Mouse (Mus musculus): Measurements from ENCODE around the gene Cct5.
A peak's percentile ranks its signal among the peaks of the same experiment; 100 is the strongest.

Cct5 gene

DNA sequence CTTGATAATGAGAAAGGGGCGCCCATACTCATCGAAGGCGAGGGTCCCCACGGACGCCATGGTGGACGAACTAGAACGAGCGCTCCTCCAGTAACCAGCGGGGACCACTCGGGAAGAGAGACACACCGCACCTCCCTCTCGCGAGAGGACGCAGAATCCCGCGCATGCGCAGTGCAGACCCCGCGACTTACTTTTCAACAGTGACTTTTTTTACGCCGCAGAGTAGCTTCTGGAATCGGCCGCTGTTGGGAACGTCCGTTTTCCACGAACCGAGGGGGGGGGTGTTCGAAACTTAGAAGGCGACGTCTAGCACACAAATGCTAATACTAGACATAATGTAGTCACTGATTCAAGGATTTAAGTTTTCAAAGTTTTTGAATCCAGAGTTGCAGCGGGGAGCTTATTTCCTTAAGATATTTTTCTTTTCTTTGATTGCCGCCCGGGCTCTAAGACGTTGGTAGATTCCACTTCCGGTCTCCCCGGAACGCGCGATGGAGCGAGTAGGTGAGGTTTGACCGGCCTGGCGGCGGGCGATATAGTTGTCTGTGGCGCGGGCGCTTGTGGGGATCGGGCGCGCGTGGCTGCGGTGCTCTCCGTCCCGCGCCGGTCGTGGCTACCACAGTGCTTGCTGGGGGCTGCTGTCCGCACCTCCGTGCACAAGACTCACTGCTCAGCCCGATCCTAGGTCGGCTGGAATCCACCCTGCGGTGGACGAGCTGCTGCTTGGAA lies at the start of gene Cct5, which contains the start of gene Fam173b:
Gene Cct5, minus strand, starts transcription at position 159 of the 729 bp plus-strand sequence.
Gene Fam173b, plus strand, starts transcription at position 207 of the 729 bp plus-strand sequence.
- peak; percentile 94 for DNase-seq (ENCODE audit: low read depth)

DNA sequence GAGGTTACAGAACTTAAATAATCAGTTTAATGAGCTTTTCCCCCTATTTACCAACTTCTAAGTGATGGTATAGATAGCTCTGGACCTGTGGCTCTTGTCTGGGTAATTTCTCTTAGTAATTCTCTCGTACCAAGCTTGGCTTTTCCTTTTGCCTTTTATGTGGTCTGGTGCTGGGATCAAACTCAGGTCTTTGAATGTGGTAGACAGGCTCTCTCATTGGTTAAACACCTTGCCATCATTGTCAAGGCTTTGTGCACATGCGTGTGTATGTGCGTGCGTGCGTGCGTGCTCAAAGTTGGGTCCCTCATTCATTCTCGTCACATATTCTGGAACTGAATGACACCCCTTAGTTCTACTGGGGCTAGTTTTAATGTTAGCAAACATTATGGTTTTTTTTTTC lies 49.2 kb upstream of the Cct5 start:
- DNase-seq (ENCODE audit: low read depth), result no peak

DNA sequence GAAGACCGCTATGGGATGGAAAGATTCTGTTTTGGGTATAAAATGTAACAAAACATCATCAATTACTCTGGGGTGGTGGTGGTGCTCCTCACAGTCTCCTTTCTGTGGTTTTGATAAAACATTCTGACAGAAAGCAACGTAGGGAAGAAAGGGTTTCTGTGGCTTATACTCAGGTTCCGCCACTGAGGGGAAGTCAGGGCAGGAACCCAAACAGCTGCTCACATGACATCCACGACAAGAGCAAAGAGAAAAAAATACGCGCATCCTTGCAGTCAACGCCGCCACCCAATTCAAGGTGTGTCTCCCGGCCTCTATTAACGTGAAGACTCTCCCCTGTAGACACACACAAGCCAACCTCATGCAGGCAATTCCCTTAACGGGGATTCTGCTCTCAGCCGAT lies 48.1 kb upstream of the Cct5 start:
- DNase-seq (ENCODE audit: low read depth), result no peak

DNA sequence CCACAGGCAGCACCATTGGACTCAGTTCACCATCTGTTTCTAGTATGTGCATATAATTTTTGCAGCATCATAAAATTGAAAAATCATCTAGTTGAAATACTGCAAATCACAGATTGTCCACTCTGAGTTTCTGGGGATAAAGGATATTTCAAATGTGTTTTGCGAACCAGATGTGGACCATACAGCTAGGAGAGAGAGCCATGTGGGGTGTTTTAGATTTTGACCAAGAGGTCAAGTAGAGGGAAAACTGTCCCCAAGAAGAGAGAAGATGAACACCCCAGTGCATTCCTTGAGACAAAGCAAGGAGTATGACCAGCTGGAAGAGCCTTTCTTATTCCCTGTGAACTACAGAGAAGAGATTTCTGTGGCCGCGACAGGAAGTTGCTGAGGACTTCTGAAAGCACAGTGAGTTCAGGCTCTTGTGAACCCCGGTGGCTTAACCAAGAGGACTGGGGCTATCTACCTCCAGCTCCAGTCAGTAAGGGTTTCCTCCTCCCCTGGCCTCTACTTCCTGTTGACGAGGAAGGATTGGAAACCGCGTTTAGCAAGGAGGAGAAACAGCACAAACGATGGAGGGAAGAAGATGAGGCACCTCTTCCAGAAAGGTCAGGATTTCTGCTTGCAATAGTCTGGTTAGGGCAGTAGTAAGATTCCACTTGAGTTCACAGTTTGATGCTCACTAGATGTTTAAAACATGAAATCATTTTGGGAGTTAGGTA lies 46.4 kb upstream of the Cct5 start:
- no peak for DNase-seq (ENCODE audit: low read depth)

DNA sequence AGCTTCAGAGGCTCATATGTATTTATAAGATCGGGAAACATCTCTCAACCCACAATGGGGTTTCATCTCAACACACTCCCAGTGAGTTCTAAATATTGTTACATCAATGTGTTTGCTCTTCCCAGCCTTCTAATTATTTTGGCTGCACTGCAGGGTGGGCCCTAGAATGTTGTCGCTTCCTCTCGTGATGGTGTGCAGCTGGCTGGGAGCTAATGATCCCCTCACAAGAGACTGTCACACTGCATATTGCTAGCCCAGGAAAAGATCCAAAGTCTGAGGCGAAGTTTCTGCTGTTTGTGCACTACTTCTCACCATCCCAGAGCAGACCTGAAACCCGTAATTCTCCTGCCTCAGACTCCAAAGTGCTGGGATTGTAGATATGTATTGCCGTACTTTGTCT lies 45.6 kb upstream of the Cct5 start:
- no peak for DNase-seq (ENCODE audit: low read depth)

DNA sequence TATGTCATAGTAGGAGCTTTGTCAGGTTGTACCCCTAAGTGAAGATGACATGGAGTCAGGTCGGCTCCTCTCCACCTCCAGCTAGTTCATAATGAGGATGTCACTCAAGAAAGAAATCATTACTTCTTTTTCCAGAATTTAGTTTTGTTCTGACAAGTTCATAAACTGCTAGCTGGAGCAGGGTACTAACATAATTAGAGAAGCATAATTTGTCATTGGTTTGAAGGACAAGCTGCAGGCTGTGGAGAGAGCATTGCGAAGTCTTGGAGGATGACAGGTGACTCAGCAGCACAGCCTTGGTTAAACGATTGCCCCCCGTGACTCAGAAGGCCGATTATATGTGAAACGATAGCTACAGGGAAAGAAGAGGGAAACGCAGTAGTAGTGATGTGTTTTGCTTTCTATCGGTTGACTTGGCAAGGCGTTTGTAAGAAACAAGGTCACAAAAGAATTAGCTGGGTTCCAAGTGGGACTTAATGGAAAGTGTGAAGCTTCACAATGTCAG lies 34.5 kb upstream of the Cct5 start:
- no peak for DNase-seq (ENCODE audit: low read depth)

DNA sequence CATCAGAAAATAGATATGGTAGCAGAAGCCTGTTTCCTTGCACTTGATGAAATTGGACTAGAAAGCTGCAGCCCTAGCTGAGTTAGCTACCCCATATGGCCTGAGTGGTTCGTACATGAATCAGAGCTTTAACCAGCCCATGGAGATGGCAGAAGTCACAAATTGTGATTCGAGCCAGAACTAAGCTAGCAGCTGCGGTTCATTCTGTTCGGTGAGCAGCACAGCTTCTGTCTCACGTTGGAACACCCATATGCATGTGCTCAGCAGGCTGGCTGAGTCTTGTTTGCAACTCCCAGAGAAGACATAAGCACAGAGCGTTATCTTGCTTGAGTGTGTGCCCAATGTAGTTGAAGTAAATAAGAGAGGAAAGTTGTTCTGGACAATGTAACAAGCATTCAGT lies 33.0 kb upstream of the Cct5 start:
- DNase-seq (ENCODE audit: low read depth), result no peak

DNA sequence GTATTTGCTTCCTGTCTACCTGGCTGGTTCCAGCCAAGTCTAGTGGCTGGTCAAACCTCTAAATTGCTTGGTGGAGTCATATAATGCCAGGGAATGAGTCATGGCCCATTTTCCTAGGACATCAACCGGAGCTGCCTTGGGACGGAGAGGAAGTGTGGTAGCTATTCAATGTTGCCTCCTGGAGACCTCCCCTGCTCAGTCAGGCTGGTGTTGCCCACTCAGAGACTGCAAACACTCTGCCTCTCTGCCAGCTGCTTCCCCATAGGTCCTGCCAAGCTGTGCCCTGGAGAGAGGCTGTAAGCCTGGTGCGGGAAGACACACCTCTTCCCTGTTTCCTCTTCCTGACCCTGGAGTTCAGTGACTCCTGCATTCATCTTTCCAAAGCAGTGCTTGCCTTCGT lies 30.9 kb upstream of the Cct5 start:
- no peak for DNase-seq (ENCODE audit: low read depth)

DNA sequence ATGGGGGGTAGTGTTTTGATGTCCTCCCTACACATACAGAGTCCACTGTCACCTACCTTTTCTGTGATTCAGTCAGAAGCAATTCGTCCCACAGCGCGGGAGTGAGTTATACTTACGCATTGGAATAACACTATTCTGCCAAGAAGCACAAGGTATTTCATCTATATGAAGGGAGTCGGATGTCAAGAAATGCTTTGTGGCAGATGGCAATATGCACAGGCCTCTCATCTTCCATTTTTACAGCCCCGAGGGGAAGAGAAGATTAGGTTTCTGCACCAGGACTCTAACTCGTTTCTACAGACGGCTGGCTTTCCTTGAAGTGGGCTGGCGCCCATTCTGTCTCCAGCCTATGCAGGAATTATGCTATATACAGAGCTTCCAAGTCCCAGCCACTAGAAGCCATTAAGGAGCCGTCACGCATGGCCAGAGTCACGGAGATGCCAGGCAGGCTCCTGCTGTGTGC lies 29.8 kb upstream of the Cct5 start:
- no peak for DNase-seq (ENCODE audit: low read depth)

DNA sequence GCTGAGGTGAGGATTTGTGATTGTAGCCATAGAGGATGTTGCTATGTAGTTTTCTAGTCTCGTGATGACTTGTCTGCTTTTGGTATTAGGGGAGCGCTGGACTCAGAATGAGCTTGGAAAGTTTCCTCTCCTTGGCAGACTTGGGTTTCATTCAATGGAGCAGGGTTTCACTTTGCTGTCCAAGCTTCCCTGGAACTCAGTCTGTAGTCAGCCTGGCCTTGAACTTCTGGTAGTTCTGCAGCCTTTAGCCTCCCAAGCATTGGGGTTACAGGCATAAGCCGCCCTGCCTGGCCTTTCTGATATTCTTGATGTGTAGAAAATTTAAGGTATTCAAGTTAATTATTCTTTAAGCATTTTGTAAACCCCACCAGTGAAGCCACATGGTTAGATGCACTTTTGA lies 28.0 kb upstream of the Cct5 start:
- DNase-seq (ENCODE audit: low read depth), result no peak

DNA sequence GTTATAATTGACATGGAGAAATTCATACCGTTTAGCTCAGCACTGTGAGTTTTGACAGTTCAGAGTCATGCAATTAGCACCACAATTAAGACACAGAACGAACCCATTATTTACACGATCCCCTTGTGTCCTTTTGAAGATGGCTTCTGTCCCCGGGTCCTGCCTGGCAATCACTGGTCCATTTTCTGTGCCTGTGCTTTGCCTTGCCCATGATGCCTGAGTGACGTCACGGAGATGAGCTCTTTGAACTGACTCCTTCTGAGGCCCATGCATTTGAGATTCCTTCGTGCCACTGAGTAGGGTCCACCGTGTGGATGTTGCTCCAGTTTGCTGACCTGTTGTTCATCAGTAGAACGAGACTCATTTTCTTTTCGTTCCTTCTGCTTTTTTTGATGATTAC lies 26.6 kb upstream of the Cct5 start:
- no peak for DNase-seq (ENCODE audit: low read depth)

DNA sequence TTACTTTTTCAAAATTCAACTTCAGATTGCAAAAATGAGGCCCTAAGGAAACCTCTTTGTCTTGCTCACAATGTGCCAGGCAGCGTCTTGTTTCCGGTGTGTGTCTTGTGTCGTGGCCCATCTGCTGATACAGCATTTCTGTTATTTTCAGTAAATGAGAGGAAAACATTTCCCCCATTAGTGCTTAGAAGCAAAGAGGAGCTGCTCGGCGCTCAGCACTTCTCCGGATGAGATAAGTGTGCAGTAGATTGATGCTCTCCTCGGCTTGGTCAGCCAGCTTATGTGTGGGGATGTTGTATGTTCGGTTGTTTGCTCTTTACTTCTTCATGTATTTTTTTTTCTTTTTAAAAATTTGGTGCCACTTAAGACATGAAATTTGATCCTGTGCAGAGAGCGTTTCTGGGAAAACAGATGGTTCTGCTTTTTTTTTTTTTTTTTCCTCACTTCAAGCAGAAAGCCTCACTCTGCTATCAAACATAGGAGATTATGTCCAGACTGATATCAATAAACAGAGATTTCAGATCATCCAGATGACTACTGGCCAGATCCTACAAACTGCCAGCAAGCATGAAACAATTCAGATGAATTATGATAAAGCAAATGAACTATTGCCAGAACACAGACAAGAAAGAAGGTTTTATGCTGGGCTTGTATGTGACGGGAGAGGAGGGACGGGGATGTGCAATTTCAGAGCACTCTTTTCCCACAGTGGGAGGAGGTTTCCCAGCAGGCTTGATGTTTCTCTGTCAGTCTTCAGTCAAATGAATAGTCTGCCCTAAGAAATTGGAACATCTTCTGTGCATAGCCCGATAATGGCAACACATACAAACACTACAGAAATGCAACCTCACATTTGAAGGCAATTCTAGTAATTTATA lies 25.9 kb upstream of the Cct5 start:
- no peak for DNase-seq (ENCODE audit: low read depth)

DNA sequence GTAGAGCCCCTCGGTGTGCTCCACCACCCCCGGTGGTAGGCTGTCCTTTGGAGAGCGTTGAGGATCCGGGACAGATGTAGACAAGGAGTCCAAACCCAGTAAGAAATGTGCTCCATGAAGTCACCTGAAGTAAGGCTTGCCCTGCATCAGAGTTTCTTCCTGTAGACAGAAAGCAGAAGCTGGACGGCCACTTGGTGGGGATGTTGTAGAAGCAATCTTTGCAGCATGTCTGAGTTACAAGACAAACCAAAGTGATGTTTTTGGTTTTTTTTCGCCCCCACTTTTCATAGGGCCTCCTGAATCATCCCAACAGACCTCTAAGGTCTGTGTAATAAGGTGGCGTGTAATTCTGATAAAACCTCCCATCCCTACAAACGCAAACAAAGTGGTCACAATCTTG lies 17.9 kb upstream of the Cct5 start:
- DNase-seq (ENCODE audit: low read depth), result no peak

DNA sequence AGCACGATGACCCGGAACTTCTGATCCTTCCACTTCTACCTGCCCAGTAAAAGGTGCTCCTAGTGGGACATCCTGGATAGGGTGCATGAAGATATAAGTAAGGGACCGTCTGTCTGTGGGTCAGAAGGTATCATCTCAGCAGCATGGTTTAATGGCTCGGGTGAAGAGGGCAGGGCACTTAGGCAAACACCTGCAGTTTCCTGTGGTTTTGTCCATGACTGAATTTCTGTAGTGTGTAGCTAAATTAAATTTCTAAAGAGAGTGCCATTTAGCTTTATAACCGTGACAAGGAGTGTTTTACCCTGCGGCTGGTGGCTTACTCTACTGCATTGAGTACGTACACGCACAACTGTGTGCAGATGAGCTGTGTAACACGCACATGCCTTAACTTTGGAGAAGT lies 15.7 kb upstream of the Cct5 start:
- no peak for DNase-seq (ENCODE audit: low read depth)

DNA sequence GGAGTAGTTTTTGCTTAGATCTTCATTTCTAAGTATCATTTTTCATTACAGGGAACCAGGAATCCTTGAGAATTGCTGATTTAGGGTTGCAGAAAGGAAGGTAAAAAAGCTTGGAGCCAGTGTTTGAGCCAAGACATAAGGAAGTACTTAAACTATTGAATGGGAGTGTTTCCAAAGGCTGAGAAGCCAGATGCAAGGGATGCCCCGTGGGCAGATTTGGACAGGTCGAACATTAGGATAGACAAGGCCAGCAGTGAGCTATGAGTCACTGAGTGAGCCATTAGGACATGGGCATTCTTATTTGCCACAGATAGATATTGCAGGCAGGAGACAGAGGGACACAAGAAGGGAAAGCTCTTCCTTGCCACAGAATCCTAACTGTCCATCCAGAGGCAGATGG lies 13.1 kb upstream of the Cct5 start:
- no peak for DNase-seq (ENCODE audit: low read depth)

DNA sequence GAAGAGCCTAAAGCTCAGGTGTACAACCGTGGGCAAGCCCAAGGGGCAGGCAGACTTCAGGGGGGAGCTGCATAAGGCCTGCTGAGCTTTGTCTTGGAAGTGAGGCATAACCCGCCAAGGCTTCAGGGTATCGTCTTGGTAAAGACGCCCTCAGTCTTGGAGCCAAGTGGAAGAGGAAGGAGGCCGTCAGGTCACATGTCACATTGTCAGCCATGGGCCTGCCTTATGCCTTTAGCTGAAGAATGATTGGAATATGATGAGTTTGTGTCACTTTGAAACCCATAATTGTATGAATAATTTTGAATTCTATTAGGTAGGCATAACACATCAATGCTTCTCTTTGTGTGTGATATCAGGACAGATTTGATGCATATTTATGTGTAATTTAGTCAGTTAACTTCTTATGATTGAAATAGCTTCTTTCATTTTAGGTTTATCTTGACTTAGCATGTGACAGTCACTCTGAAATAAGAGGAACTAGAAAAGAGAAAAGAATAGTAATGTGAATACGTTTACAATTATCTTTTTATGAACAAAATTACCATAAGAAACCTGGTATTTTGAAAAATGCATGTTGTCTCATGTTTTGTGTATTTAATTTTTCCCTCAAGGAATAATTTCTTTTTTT lies 12.3 kb upstream of the Cct5 start:
- DNase-seq (ENCODE audit: low read depth), result no peak

DNA sequence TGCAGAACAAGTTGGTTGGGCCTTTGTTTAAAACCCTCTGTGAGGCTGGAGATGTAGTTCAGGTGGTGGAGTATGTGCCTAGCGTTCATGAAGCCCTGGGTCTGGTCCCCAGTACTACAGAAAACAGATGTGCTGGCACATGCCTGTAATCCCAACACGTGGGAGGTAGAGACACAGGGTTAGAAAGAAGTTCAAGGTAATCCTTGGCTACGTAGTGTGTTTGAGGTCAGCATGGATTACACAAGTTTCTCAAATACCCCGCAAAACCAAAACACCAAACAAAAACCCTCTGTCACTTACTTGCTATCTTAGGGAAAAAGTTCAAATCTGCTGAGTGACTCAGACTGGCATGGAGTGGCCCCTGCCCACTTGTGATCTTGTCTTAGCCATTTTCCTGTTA lies 10.4 kb upstream of the Cct5 start:
- DNase-seq (ENCODE audit: low read depth), result no peak

DNA sequence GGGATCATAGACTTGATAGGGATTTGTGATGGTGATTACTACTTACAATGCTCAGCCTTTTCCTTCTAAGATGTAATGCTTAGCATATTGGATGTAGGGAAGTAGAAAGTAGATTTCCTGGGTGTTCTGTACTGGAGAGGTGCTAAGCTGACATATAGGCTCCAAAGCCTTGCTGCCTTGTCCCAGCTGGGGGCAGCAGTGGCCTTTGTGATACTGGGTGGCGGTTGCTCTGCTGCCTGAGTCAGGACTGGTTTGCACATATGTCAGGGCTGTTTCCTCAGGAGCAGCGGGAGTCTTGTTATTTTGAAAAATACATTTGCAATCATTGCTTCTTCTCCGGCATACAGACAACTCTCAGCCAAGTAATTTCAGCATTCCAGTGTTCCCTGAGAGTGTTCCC lies 9.4 kb upstream of the Cct5 start:
- no peak for DNase-seq (ENCODE audit: low read depth)

DNA sequence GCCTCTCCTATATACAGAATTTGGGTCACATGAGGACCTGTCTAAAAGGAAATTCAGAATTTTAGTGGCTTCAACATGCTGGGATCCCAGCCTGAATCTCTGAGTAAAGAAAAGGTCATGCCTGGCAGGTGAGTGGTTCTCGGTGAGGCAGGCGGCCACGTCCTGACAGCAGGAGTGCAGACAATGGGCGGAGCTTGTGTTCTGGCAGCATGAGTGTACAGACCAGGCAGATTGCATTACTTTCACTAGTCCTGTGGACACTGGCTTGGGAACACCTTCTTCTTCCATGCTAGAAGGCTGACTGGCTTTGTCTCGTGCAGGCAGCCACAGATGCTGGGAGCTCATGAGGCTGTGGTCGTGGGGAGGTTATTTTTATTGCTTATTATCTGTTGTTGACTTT lies 5.2 kb upstream of the Cct5 start:
- DNase-seq (ENCODE audit: low read depth), result no peak

DNA sequence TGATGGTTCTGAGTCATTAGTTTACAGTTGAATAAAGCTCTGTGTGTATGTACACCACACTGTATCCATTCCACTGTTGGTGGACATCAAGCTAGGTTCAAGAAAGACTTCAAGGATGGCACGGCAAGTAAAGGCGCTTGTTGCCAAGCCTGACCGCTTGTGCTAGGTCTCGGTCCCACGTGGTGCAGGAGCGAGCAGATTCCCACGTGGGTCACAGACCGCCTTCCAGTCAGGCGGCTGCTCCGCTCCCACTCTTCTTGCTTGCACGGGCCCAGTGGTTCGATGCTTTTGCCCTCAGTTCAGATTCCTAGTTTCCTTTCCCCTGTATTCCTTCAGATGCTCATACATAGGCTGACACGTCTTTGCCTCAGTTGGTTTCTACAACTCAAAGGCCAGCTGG lies 1.5 kb upstream of the Cct5 start:
- DNase-seq (ENCODE audit: low read depth), result no peak

DNA sequence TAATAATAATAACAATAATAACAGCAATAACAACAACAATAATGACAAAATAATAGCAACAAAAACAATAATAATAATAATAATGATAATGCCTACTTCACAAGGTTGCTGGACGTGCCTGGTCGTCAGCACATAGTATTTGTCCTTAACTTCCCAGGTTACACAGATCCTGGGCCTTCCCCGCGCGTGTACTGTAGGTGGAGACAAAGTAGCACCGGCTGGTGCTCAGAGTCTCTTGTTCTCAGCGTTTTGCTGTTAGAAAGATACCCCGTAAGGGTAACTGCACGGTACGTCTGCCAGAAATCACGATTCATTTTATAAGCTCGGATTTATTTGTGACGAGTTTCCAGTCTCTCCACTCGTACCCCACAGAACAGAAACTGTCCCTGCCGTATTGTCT lies 822 bp upstream of the Cct5 start:
- DNase-seq (ENCODE audit: low read depth), result peak; percentile 37

DNA sequence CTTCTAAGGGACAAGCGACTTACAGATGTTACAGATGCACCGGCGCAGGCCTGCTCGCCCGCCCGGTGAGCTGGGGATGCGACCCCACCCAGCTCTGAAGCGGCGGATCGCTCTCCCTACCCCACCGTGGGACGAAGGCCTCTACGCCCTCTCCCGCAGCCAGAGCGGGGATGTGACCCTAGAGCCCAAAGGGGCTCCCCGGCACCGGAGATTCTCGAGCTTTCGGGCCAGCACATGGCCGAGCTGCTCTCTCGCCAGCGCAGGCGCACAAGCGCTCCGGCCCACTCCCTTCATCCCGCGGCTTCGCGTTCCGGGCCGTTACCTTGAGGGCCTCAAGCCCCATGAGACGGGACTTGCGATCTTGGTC lies 342 bp downstream of the Cct5 start:
- no peak for DNase-seq (ENCODE audit: low read depth)
